Mouse (Mus musculus) lung, adult 2 months (tissue): Measurements from ENCODE around the gene Slk.

Source experiments
- CTCF ChIP-seq: fragments of 200-500 bp; IDR thresholded peaks from 2 replicates; pipeline ENCODE4 v1.5.1; 2011; ENCODE audit warnings: mild to moderate bottlenecking, low read length, control low read depth; ENCODE audit not compliant: insufficient read depth
- POLR2A ChIP-seq: fragments of 200-500 bp; IDR thresholded peaks from 2 replicates; pipeline ENCODE4 v1.6.1; 2011; ENCODE audit warnings: low read depth, mild to moderate bottlenecking, control low read depth, low read length, borderline replicate concordance; ENCODE audit errors: extremely low read depth

- TF ChIP-seq CTCF (no peak), POLR2A (no peak)
Observed at GRCm38 (mm10) chr19:47559145-47559544, 20.3 kb upstream of the Slk start.
